In the genomic region with DNA sequence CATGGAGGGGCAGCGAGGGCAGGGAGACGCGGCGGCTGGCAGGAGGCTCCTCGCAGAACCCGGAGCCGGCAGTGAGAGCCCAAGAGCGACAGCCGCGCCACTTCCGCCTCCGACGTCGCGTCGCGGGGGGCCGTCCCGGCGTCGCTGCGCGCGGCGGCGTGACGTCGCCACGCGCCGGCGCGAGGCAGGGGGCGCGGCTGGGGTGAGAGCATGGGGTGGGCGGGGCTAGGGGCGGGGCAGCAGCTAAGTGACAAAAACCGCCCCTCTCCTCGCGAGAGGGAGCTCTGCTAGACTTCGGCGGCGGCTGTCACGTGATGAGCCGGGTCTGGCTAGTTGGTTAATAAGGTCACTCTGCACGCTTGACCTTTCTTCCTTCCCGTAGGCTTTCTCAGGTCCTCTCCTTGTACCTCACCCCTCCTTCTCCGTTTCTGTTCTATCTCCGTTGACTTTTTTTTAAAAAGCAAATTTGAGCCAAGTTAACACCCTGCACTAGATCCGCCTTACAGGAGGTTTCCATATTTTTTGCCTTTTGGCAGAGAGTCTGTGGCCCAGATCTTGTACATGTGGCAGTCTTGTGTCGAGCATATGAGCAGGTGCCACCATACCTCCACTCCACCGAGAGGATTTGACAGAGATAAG, we compare ENCODE assay signal across 8 mouse cellular contexts. TPM values are rescaled to one million over a fixed set of nuclear protein-coding genes. Genes with fewer than 3 reads are reported as not detected.
DNase-seq lines count a peak whose midpoint lies in the region; ATAC-seq and TF ChIP-seq lines count a peak whose summit lies in the region.

Nrbf2 (minus strand) TSS at position 130 of the 639 bp plus-strand sequence.

- TF ChIP-seq CTCF in lung, postnatal 0 days (IDR thresholded peaks at IDR 0.05): no peak

- 3% methylated on average over 50 of the region's 52 CpGs for WGBS in hindbrain, embryonic 10.5 days
- 8% methylated on average over 40 of the region's 52 CpGs for WGBS in lung, postnatal 0 days

- no peaks in the 10 kb centered on the region for H3K36me3 ChIP-seq in hindbrain, embryonic 10.5 days
- no peaks in the 10 kb centered on the region for H3K36me3 ChIP-seq in lung, postnatal 0 days (ENCODE audit: insufficient read depth, low read length)

- H3K4me3 ChIP-seq in hindbrain, embryonic 10.5 days: peak within 1 kb of the TSS; percentile 94
- peak within 1 kb of the TSS; percentile 82 for H3K4me3 ChIP-seq in lung, postnatal 0 days (ENCODE audit: low read depth, low read length)

- DNase-seq in MEL-GATA-1-ER (ENCODE audit: extremely low read depth, low read depth): peak; percentile 66
- peak; percentile 77 for DNase-seq in cerebellum, adult 8-10 months
- peak; percentile 93 for DNase-seq in hindbrain, embryonic 10.5 days (ENCODE audit: low spot score)
- peak; percentile 91 for DNase-seq in layer of hippocampus, adult 9-11 months
- peak; percentile 97 for DNase-seq in lung, postnatal 0 days (ENCODE audit: low spot score)
- DNase-seq in ovary, postnatal 14 days (ENCODE audit: low spot score): peak; percentile 65
- peak; percentile 88 for DNase-seq in thymus, postnatal 14 days

- H3K27me3 ChIP-seq in hindbrain, embryonic 10.5 days (ENCODE audit: insufficient read depth, poor library complexity, severe bottlenecking): no peaks in the 10 kb centered on the region
- H3K27me3 ChIP-seq in lung, postnatal 0 days (replicated peaks; ENCODE audit: insufficient read depth, low read length): no peaks in the 10 kb centered on the region

- H3K9me3 ChIP-seq in hindbrain, embryonic 10.5 days: no peaks in the 10 kb centered on the region
- H3K9me3 ChIP-seq in lung, postnatal 0 days (ENCODE audit: low read length): no peaks in the 10 kb centered on the region

- peak; percentile 37; the same call in 1 of the 2 replicates for TF ChIP-seq EP300 in lung, postnatal 0 days (IDR thresholded peaks at IDR 0.05)

- H3K27ac ChIP-seq in hindbrain, embryonic 10.5 days: peak within 1 kb of the TSS; percentile 90
- H3K27ac ChIP-seq in lung, postnatal 0 days (ENCODE audit: low read length): peak within 1 kb of the TSS; percentile 80

- peak; percentile 96 for ATAC-seq in frontal cortex, adult (ENCODE audit: low TSS enrichment)
- ATAC-seq in lung, postnatal 0 days: peak; percentile 96

- H3K4me2 ChIP-seq in lung, postnatal 0 days (replicated peaks; ENCODE audit: low read depth, low read length): peak within 1 kb of the TSS; percentile 90

- peak within 1 kb of the TSS; percentile 79 for H3K9ac ChIP-seq in lung, postnatal 0 days (replicated peaks; ENCODE audit: low read depth)

- peaks cover 32% of the 10 kb centered on the region for H3K4me1 ChIP-seq in hindbrain, embryonic 10.5 days (replicated peaks)
- H3K4me1 ChIP-seq in lung, postnatal 0 days (ENCODE audit: insufficient read depth, low read depth, low read length): peaks cover 17% of the 10 kb centered on the region; the same call in 1 of the 2 replicates

RNA-seq across cellular contexts. Expression of gene Nrbf2, which starts in this region (rescaled TPM):
- polyA plus RNA-seq in hindbrain, embryonic 10.5 days (2016; fragmentation: Nextera tagmentation; extraction: Ambion mirVana): 36.9 and 41.2 TPM in 2 replicates
- polyA plus RNA-seq in lung, postnatal 0 days (2015; fragmentation: Nextera tagmentation; extraction: Ambion mirVana): 40.6 and 43.8 TPM in 2 replicates

Comparison
In these comparisons a context has a peak if more than half of its experiments do, and no peak if none do; other contexts are left out.
1. Peak in every context shown above with its lines: DNase-seq, ATAC-seq, H3K4me3 ChIP-seq and H3K27ac ChIP-seq.